Mouse (Mus musculus) G1E (cell line): Measurements from ENCODE around the gene Eps15l1. TPM values are rescaled to one million over a fixed set of nuclear protein-coding genes. Genes with fewer than 3 reads are reported as not detected.
A peak's percentile ranks its signal among the peaks of the same experiment; 100 is the strongest.

Experiments used
- ATAC-seq: 2 replicates; pipeline ENCODE4 v1.8.0; 2016; ENCODE audit warnings: mild to moderate bottlenecking; ENCODE audit not compliant: insufficient number of reproducible peaks, poor library complexity, low FRiP score, severe bottlenecking; ENCODE audit errors: extremely low read depth
- DNase-seq: peaks from one replicate; pipeline ENCODE4 v3.0.0; 2012; ENCODE audit warnings: low spot score
- H3K27me3 ChIP-seq: 2 replicates; pipeline ENCODE4 v1.6.1; 2012; ENCODE audit warnings: mild to moderate bottlenecking, low read length, inconsistent platforms; ENCODE audit not compliant: insufficient read depth
- H3K36me3 ChIP-seq: replicated peaks from 2 replicates; pipeline ENCODE3; 2012; ENCODE audit warnings: mild to moderate bottlenecking, inconsistent platforms
- H3K4me1 ChIP-seq: 2 replicates; pipeline ENCODE4 v1.6.1; 2012; ENCODE audit warnings: low read depth, low read length, inconsistent platforms, mixed read lengths; ENCODE audit not compliant: insufficient read depth
- H3K4me3 ChIP-seq: 2 replicates; pipeline ENCODE4 v1.5.1; 2012; ENCODE audit warnings: low read depth, mild to moderate bottlenecking, inconsistent platforms, low read length, moderate library complexity, mixed read lengths
- H3K9me3 ChIP-seq: replicated peaks from 2 replicates; pipeline ENCODE4 v1.6.1; 2012; ENCODE audit warnings: inconsistent platforms
- CTCF ChIP-seq: IDR thresholded peaks from 2 replicates; pipeline ENCODE4 v1.5.1; 2012; ENCODE audit warnings: low read depth, low read length, inconsistent platforms, mixed read lengths
- GATA1 ChIP-seq: IDR thresholded peaks from 2 replicates; pipeline ENCODE4 v1.6.1; 2012; ENCODE audit warnings: borderline replicate concordance, low read length, inconsistent platforms, mixed read lengths
- GATA2 ChIP-seq: IDR thresholded peaks from 2 replicates; pipeline ENCODE4 v1.6.1; 2012; ENCODE audit warnings: low read depth, low read length, inconsistent platforms, borderline replicate concordance
- POLR2AphosphoS5 ChIP-seq: IDR thresholded peaks from 2 replicates; pipeline ENCODE4 v1.6.1; 2012; ENCODE audit warnings: low read depth, low read length, inconsistent platforms; ENCODE audit not compliant: insufficient replicate concordance
- TAL1 ChIP-seq: conservative IDR thresholded peaks from 2 replicates; pipeline ENCODE4 v1.6.1; 2012; ENCODE audit warnings: low read depth, low read length, inconsistent platforms, mixed read lengths
- polyA plus RNA-seq: library from polyadenylated mRNA; stranded (reverse); fragments of >175 nt; gene quantifications from 2 replicates; pipeline ENCODE4 v1.2.3, GENCODE M21; 2012
- total RNA-seq, 2 experiments: library from RNA; stranded (forward) in 1 of 2; stranded (reverse) in 1 of 2; fragments of 200-1000 nt in 1 of 2; fragments of >200 nt in 1 of 2; fragmentation: Nextera tagmentation in 1 of 2; gene quantifications; 2 replicates each; pipeline ENCODE4 v1.2.3; 2014 to 2017

The Eps15l1 gene
- 95.7 and 110 TPM in 2 replicates for total RNA-seq (2014; fragmentation: Nextera tagmentation)
- total RNA-seq (2017), result 31.9 and 37.2 TPM in 2 replicates
- polyA plus RNA-seq, result 10.8 and 16.7 TPM in 2 replicates

DNA sequence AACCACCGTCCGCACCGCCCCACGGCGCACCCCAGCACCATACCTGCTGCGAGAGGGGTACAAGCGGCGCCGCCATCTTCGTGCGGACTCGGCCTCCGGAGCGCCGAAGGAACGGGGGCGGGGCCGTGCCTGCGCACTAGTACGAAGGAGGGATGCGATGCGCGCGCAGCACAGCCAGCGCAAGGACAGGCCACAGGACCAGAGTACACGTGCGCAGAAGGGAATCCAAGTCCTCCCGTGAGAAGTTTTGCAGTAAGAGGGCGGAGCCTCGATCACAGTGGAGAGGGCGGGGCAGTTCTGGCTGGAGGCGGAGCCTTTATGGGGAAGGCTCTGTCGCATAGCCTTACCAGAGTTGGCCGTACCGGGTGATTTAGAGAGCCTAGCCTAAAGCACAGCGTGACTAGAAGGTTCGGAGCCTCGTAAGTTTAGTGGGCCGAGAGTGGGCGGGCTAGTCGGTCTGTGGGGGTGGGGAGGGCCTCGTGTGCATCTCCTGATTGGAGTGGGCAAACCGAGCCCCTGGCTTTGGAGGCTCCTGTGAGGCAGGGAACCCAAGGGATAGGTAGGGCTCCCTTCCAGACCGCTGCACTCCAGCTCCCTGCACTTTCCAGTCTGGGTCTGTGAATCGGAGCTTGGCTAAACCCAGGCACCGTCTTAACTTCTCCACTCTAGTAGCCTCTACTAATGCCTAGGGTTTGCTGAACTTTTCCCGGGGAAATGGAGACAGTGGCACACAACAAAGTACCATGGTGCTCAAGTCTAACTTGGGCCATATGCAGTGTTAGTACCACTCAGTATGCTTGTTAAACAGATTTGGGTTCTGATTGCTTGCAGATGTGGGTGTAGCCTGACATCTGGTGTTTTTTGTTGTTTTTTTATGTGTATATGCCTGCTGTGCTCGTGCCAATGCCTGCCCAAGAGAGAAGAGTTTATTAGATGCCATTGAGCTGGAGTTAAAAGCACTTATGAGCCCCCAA lies at the start of gene Eps15l1:
TSS of gene Eps15l1 (minus strand) at position 99 of the 974 bp plus-strand sequence.
- DNase-seq (peak; percentile 93), ATAC-seq (peak; percentile 97)
- peaks cover 48% of the 10 kb centered on the region for H3K4me1 ChIP-seq

DNA sequence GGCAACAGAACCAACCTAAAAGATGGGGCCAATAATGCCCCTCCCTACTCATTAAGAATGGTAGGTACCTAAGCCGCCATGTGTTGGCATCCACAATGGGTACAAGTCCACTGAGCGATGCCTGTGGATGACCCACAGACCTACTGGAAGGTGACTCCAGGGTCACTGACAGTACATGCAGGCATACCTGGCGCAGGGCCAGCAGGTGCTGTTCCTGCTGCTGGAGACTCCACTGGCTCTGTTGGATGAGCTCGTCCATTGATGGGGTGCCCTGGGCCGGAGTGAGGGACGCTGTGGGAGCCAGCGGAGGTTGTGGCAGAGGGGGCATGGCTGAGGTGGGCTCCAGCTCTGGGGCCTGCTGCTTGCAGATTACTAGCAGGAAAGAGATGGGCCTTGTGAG lies 49.4 kb upstream of the Eps15l1 start:
- H3K4me3 ChIP-seq, result no peak overlapping the region
- peaks cover 57% of the 10 kb centered on the region for H3K4me1 ChIP-seq
- no peaks in the 10 kb centered on the region for H3K27me3 ChIP-seq
- no peaks in the 10 kb centered on the region for H3K9me3 ChIP-seq
- DNase-seq (no peak), ATAC-seq (no peak)
- TF ChIP-seq GATA2 (no peak), POLR2AphosphoS5 (no peak), CTCF (no peak), TAL1 (no peak), GATA1 (no peak)
- peaks cover 82% of the 10 kb centered on the region for H3K36me3 ChIP-seq

More for the DNA sequence above, at the start of gene Eps15l1:
- Histone ChIP-seq H3K9me3 (no peaks in the 10 kb centered on the region), H3K4me3 (peak within 1 kb of the TSS; percentile 84), H3K36me3 (peaks cover 32% of the 10 kb centered on the region), H3K27me3 (no peaks in the 10 kb centered on the region)
- no peak for TF ChIP-seq GATA2
- no peak for TF ChIP-seq TAL1
- no peak for TF ChIP-seq CTCF
- no peak for TF ChIP-seq POLR2AphosphoS5
- TF ChIP-seq GATA1, result no peak

GRCm38 (mm10) chr8:72469984-72470383 lies 48.7 kb upstream of the Eps15l1 start:
- Histone ChIP-seq H3K27me3 (no peaks in the 10 kb centered on the region), H3K36me3 (peaks cover 89% of the 10 kb centered on the region), H3K4me3 (no peak overlapping the region), H3K4me1 (peaks cover 55% of the 10 kb centered on the region), H3K9me3 (no peaks in the 10 kb centered on the region)
- no peak for ATAC-seq
- TF ChIP-seq POLR2AphosphoS5 (no peak), TAL1 (no peak), GATA2 (no peak), GATA1 (no peak), CTCF (no peak)
- DNase-seq, result no peak

GRCm38 (mm10) chr8:72469243-72469642 lies 48.0 kb upstream of the Eps15l1 start:
- no peak overlapping the region for H3K4me3 ChIP-seq
- DNase-seq, result no peak
- TF ChIP-seq GATA1, result no peak
- H3K36me3 ChIP-seq, result peaks cover 94% of the 10 kb centered on the region
- no peaks in the 10 kb centered on the region for H3K9me3 ChIP-seq
- H3K4me1 ChIP-seq, result peaks cover 55% of the 10 kb centered on the region
- H3K27me3 ChIP-seq, result no peaks in the 10 kb centered on the region
- no peak for ATAC-seq

DNA sequence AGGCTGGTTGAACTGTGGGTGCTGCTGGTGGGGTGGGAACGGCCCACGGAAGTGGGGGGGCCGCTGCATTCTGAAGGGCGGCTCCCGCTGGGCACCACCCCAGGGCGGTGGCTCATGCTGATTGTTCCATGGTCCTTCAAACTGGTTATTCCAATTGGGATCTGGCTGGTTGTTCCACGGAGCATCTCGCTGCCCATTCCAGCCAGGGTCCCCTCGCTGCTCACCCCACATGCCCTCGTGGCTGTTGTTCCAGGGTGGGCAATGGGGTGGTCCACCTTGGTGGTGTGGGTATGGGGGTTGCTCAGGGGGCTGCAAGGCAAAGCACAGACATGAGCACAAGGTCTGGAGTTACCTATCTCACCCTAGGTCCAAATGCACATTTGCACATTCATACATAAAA lies 43.0 kb upstream of the Eps15l1 start:
- Histone ChIP-seq H3K4me1 (peaks cover 35% of the 10 kb centered on the region), H3K9me3 (no peaks in the 10 kb centered on the region), H3K27me3 (no peaks in the 10 kb centered on the region), H3K36me3 (peaks cover 100% of the 10 kb centered on the region), H3K4me3 (no peak overlapping the region)
- ATAC-seq, result no peak
- DNase-seq, result no peak
- no peak for TF ChIP-seq GATA1
- TF ChIP-seq GATA2, result no peak
- TF ChIP-seq TAL1, result no peak
- TF ChIP-seq CTCF, result no peak
- TF ChIP-seq POLR2AphosphoS5, result no peak

GRCm38 (mm10) chr8:72459881-72460533 lies 38.7 kb upstream of the Eps15l1 start:
- H3K4me3 ChIP-seq, result no peak overlapping the region
- no peak for ATAC-seq
- H3K27me3 ChIP-seq, result no peaks in the 10 kb centered on the region
- TF ChIP-seq POLR2AphosphoS5 (peak; percentile 65; the same call in 1 of the 2 replicates), GATA1 (no peak), TAL1 (no peak)
- H3K36me3 ChIP-seq, result peaks cover 95% of the 10 kb centered on the region
- H3K9me3 ChIP-seq, result no peaks in the 10 kb centered on the region
- peaks cover 17% of the 10 kb centered on the region for H3K4me1 ChIP-seq
- no peak for DNase-seq
